Mouse (Mus musculus) brown adipose tissue, adult 24 weeks (tissue): ENCODE results near the gene Gadd45b. TPM values are rescaled to one million over a fixed set of nuclear protein-coding genes. Genes with fewer than 3 reads are reported as not detected.

Experiments used
- H3K27ac ChIP-seq: fragments of 200-500 bp; replicated peaks from 2 replicates; pipeline ENCODE4 v1.5.1; 2012; ENCODE audit warnings: low read depth, mild to moderate bottlenecking, low read length
- H3K4me1 ChIP-seq: fragments of 200-500 bp; 2 replicates; pipeline ENCODE4 v1.6.1; 2012; ENCODE audit warnings: low read length, mixed read lengths; ENCODE audit not compliant: control insufficient read depth, insufficient read depth, insufficient read length
- H3K4me3 ChIP-seq: fragments of 200-500 bp; 2 replicates; pipeline ENCODE4 v1.5.1; 2012; ENCODE audit warnings: low read depth, mild to moderate bottlenecking, low read length, moderate library complexity; ENCODE audit not compliant: insufficient read depth
- polyA plus RNA-seq: library from polyadenylated mRNA; stranded (reverse); fragments of >200 nt; gene quantifications from 2 replicates; pipeline ENCODE4 v1.2.4, GENCODE M21; 2012; ENCODE audit not compliant: missing spikeins, insufficient read depth, insufficient read length

The Gadd45b gene
- polyA plus RNA-seq, 1 experiment, result 7.2 TPM

DNA sequence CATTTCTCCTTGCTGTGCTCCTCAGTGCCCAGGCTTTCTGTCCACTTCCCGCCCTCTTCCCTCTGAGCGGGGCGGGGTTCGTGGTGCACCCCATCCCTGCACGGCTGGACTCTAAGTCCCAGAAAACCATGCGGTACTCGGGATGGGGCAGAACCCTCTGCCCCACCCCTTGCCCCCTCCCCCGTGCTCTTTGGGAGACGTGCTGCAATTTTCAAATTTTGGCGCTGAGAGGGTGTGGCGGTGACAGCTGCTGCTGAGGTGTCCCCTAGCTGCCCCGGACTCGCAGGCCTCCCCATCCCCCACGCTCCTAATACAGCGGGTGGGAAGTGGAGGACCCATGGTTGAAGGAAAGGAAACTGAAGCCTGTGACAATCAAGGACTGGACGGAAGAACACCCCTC is 8.0 kb upstream of the Gadd45b start:
- H3K4me3 ChIP-seq, result peak overlapping the region; percentile 51
- no peak overlapping the region for H3K27ac ChIP-seq
- peaks cover 2% of the 10 kb centered on the region; the same call in 1 of the 2 replicates for H3K4me1 ChIP-seq

DNA sequence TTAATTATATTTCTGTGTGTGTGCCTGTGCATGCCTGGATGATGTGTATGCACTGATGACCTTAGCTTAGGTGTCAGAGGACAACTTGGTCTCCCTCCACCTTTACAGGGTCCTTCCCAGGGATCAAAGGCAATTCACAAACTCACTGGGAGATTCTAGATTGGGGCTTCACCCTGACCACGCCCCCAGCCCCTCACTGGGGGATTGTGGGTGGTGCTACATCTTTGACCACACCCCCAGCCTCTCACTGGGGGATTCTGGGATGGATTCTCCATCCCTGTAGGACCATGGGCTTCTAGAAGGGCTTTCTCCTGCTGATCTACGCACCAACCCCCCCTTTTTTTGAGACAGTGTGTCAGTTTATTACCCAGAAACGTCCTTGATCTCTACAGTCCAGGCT is 4.4 kb upstream of the Gadd45b start:
- Histone ChIP-seq H3K4me3 (no peak overlapping the region), H3K27ac (no peak overlapping the region)

DNA sequence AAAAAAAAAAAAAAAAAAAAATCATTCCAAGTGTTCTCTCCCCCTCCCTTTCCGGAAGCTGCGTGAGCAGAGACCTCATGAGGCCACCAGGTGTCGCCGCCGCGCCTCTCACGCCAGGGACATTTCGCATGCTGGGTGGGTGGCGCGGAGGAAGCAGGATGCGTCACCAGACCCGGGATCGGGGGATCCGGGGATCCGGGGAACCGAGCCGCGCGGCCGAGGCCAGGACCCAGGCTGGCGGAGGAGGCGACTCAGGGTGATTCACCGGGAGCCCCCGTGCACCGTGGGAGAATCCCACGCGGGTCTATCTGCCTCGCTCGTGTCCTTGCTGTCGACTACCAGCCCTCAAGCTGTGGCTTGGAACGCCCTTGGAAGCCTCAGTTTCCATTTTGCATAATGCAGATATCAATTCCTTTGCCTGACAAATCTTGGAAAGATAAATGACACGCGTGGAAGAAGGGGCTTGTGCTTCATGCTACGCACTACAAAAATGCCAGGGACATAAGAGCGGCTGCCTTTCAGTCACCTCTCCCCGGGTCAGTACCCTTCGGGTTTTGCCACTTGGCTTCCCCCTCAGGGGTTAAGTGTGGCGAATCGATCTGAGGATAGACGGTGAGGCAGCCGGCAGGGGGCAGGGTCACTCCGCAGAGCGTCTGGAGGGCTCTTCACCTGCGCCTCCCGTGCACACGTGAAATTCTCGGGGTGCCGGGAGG is 1.1 kb upstream of the Gadd45b start:
- H3K4me1 ChIP-seq, result peaks cover 7% of the 10 kb centered on the region
- H3K27ac ChIP-seq, result peak overlapping the region; percentile 43; the same call in 1 of the 2 replicates
- H3K4me3 ChIP-seq, result peak overlapping the region; percentile 81

More for the DNA sequence above, 4.4 kb upstream of the Gadd45b start:
- H3K4me1 ChIP-seq, result no peaks in the 10 kb centered on the region

DNA sequence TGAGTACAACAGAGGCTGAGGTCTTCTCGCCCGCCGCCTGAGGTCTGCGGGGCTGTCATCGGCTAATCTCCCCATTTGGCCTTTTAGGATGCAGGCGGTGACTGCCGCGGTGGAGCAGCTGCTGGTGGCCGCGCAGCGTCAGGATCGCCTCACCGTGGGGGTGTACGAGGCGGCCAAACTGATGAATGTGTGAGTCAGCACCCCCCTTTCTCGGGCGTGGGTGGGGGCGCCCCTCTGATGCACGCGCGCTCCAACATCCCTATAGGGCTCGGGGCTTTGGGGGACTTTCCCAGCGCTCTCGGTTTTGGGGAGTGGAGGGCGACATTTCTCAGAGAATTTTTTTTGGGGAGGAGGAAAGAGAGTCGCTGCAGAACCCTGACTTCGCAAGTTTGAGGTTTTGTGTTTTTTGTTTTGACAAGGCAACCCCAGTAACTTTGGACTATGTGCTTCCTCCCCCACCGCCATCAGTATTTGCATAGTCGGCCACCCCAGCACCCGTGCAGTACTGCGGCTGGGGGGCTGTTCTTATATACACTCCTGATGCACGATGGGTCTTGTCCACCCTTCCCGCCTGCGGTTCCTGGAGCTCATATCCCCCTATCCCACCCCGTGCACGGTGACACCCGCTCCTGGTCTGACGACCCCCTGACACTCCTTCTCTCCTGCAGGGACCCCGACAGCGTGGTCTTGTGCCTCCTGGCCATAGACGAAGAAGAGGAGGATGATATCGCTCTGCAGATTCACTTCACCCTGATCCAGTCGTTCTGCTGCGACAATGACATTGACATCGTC is 684 bp downstream of the Gadd45b start:
- Histone ChIP-seq H3K4me1 (peaks cover 15% of the 10 kb centered on the region), H3K4me3 (peak overlapping the region; percentile 70), H3K27ac (0 out of 2 replicates have a peak overlapping the region, but pooled peaks have one; percentile 1)

DNA sequence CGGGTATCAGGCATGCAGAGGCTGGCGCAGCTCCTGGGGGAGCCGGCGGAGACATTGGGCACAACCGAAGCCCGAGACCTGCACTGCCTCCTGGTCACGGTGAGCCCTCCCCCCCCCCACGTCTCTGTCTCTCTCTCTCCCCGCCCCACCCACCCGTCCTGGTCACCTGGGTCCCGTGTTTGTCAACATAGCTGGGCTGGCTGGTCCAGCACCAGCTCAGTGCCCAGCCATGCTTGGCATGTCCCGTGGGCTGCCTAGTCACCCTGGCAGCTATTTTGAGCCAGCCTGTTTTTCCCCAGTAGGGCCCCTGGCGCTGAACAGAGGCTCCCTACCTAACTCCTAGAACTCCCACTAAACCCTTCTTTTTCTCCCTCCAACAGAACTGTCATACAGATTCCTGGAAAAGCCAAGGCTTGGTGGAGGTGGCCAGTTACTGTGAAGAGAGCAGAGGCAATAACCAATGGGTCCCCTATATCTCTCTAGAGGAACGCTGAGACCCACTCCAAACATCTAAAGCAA is 1.3 kb downstream of the Gadd45b start:
- peak overlapping the region; percentile 70 for H3K4me3 ChIP-seq
- peaks cover 15% of the 10 kb centered on the region for H3K4me1 ChIP-seq
- no peak overlapping the region for H3K27ac ChIP-seq

DNA sequence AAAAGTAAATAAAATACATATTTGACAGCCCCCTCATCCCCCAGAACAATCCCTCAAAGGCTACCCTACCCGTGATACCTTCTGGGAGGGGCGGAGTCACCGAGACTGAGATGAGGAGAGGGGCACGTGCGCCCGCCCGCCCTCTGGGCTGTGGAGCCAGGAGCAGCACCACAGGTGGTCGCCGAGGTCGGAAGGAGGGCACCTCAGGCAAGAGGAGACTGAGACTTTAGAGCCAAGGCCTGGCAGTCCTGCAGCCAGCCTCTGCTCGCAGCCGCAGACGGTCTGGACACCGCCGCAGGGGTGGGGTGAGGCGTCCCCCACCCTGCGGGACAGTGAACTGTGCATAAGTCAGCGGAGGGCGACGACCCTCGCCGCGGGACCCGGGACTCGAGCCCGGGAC is 1.8 kb downstream of the Gadd45b start:
- Histone ChIP-seq H3K4me1 (peaks cover 16% of the 10 kb centered on the region), H3K4me3 (peak overlapping the region; percentile 31; the same call in 1 of the 2 replicates), H3K27ac (no peak overlapping the region)

DNA sequence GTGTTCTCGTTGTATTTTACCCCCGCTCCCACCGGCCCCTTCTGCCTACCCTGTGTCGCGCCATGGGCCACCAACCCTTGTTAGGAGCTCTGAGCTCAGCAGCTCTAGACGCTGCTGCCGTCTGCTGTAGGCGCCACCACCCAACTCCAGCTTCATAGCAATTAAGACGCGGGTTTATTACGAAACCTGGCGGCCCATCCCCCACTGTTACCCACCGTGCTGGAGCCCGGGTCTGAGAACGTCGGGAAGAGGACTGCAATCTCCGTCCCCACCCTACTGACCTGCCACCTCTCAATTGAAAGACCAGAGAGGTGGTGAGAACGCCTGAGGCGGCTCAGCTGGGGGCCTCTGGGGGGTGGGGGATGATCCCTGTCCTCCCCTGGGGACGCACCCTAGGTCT is 2.3 kb downstream of the Gadd45b start:
- H3K27ac ChIP-seq, result no peak overlapping the region
- H3K4me1 ChIP-seq, result peaks cover 20% of the 10 kb centered on the region
- H3K4me3 ChIP-seq, result peak overlapping the region; percentile 31

DNA sequence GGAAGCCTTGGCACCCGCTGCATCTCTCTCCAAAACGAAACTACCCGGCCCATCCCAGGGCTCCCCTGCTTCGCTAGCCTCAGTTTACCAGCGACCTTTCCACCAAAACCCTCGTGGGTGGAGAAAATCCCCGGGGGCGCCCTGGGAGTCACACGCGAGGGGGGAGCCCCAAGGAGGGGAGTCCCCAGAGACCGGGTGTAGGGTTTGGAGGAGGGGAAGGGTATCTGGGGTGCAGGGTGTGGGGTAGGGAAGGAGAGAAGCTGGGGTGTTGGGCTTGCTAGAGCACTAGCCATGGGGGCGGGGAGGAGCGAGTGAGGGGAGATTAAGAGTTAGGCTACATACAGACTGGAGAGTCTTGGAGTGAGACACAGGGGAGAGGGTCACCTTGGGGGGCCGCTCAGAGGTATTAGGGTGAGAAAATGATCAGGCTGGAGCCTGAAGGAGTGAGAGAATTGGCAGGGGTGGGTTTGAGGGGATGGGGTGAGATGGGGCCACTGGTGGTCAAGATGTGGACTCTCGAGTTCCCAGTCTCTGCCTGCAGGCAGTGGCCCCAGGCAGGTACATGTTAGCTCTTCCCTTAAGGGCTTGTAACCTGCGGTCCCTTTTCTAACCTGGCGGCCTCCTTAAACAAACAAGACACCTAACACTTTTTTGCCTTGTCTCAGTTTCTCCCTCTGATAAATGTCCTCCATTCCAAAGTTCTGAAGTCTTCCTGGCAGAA is 3.0 kb downstream of the Gadd45b start:
- peaks cover 20% of the 10 kb centered on the region for H3K4me1 ChIP-seq
- peak overlapping the region; percentile 31 for H3K4me3 ChIP-seq
- H3K27ac ChIP-seq, result no peak overlapping the region

DNA sequence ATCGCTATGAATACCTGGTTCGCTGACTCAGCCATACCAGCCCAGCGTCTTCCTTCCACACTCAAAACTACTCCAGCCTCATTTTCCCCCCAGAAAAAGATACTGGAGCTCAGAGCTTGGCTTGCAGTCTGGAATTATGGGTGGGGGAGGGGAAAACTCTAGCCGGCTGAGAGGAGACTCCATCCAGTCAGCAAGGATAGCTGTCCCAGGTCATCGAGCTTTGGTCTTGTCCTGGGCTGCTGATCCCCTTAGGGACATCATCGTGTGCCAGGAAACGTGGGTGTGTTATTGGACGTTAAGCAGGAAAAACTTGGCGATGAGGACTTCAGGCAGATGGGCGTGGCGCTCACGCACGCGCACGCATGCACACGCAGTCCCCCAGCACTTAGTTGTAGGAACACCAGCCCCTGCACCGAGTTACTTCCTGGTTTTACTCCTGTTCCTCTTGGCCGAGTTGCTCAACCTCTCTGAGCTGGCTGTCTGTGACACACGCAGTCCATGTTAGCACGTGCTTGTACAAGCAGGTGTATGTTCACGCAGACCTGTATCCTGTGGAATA is 3.6 kb downstream of the Gadd45b start:
- Histone ChIP-seq H3K27ac (no peak overlapping the region), H3K4me3 (peak overlapping the region; percentile 20; the same call in 1 of the 2 replicates), H3K4me1 (peaks cover 20% of the 10 kb centered on the region)

DNA sequence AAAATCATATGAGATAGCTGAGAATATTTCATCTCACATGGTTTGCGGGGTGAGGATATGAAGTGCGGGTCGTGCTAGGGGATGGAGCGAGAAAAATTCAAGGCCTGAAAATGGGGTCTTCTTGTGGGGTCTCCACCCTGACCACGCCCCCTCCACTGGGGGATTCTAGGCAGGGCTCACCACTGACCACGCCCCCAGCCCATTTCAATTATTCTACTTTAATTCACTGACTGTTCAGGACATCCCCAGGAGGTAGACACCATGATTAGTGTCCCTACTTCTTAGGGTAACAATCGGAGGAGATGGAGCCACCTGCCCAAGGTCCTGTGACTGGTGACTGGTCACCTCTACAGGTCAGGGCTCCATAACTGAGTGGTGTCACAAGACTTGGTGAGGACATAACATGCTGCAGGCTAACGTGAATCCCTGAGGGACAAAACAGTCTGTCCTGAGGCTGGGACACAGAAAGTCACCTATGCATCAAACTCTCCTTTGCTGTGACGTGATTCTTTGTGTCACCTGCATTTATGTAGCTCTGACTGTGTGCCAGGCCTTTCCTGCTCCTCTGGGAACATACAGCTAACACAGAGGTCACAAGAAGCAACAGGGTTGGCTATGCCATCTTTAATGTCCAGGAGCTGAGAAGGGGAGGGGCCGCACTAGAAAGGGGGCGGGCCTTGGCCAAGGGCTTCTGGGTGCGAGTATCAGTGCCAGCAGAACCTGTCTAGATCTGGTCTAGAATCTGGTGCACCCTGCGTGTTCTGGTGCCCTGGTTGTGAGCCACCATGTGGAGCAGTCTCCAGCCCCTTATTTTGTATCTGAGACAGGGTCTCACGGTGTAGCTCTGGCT is 4.5 kb downstream of the Gadd45b start:
- Histone ChIP-seq H3K27ac (no peak overlapping the region), H3K4me3 (no peak overlapping the region), H3K4me1 (peaks cover 20% of the 10 kb centered on the region)

DNA sequence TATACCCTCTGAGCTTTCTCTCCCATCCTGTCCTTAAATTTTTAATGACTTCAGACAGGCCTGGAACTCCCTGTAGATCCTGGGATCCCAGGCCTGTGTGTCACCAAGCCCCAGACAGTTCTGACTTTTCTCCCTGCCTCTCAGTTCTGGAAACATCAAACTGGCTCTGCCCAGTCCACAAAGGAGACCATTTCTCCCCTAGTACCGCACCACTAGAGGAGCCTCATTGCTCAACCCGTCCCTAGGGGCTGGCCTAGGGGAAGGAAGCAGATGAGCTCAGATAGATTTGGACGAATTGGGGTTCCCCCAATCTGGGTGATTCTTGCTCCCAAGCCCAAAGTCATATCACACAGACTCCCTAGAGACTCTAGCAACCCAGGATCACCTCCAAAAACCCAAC is 5.4 kb downstream of the Gadd45b start:
- H3K27ac ChIP-seq, result no peak overlapping the region

DNA sequence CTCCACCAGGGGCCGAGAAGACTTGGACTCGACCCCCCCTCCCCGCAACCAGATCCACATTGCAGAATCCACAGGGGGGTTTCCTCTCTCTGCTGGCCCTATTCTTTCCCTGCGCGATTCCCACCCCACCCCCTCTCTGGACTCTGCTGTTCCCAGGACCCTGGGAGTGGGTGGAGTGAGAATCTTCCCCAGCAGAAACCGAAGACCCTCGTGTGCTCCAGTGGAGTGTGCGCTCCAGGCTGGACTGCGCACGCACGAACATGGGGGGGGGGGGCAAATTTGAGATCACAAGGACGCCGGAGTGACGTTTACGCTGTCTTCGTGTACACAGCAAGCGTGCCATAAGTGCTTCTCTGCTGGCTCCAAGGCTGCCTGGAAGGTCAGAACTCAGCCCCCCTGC is 5.8 kb downstream of the Gadd45b start:
- H3K4me3 ChIP-seq, result no peak overlapping the region
- peaks cover 27% of the 10 kb centered on the region for H3K4me1 ChIP-seq

More for the DNA sequence above, 5.4 kb downstream of the Gadd45b start:
- Histone ChIP-seq H3K4me1 (peaks cover 25% of the 10 kb centered on the region), H3K4me3 (no peak overlapping the region)

DNA sequence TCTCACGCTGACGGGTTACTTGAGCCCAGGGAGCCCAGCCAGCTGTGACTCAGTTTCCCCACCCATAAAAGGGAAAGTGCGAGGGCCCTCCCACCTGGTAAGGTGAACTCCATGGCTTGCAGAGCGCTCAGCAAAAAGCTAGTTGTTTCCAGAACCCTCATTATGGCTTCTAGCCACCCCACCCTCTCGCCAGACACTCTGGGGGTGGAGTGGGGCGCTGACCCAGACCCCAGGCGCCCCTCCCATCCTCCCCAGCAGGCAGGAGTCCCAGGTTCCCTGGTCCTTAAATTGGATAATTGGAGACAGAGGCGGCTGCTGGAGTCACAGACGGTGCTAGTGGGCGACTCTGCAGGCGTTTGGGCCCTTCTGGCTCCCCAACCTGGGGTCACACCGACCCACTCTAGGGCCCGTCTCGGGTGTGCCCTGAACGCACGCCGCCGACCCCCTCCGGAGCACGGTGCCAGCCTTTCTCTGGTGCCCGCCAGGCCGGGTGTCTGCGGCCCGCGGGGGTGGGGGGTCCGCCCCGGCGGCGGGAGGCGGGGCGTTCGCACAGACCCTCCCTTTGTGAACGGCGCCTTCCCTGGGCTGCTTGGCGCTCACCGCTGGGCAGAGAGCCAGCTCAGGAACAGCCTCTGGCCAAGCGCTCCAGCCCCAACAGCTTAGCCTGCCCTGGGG is 6.4 kb downstream of the Gadd45b start:
- no peak overlapping the region for H3K4me3 ChIP-seq
- H3K4me1 ChIP-seq, result peaks cover 29% of the 10 kb centered on the region
- H3K27ac ChIP-seq, result no peak overlapping the region

More for the DNA sequence above, 5.8 kb downstream of the Gadd45b start:
- no peak overlapping the region for H3K27ac ChIP-seq

DNA sequence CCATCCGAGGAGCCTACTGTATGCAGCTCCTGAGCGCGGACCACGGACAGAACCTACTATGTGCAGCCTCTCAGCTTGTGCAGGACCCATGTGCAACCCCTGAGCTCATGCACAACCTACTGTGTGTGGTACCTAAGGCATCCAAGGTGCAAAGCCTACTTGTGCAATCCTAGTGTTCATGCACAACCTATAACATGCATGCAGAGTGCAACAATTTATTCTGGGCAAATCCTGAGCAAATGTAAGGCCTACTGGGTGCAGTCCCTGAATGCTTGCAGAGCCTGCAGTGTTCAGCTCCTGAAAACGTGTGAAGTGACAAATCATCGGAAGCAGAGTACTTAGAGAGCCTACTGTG is 6.9 kb downstream of the Gadd45b start:
- Histone ChIP-seq H3K4me3 (no peak overlapping the region), H3K27ac (no peak overlapping the region), H3K4me1 (peaks cover 33% of the 10 kb centered on the region)
